Mouse (Mus musculus): ENCODE measurements at regions not wholly inside any gene's neighbourhood (a gene's known extent, or its start where the extent isn't known, plus 50 kb on each side); places are given as distances from the start of the nearest gene placed in this dataset.

- no peak for TF ChIP-seq CTCF (IDR thresholded peaks at IDR 0.05; ENCODE audit: control insufficient read depth, insufficient read depth, insufficient read length)
- no peak for TF ChIP-seq USF1 (IDR thresholded peaks at IDR 0.05; ENCODE audit: low read depth)
- no peak for TF ChIP-seq MAX (IDR thresholded peaks at IDR 0.05)
- TF ChIP-seq MYOG (IDR thresholded peaks at IDR 0.05; ENCODE audit: control insufficient read depth, extremely low read depth, insufficient read length) = no peak
- no peak for TF ChIP-seq CEBPB (IDR thresholded peaks at IDR 0.05; ENCODE audit: low read depth)
- no peak for TF ChIP-seq MYOD1 (IDR thresholded peaks at IDR 0.05; ENCODE audit: control insufficient read depth, insufficient read length, low read depth)
- TF ChIP-seq FOSL1 (IDR thresholded peaks at IDR 0.05; ENCODE audit: insufficient read depth, low read length, poor library complexity, severe bottlenecking) = no peak
These were observed 59.3 kb upstream of the Neurl1b start for GRCm38 (mm10) chr17:26355301-26355700.
